Mouse (Mus musculus) erythroblast, embryonic 14.5 days (primary cell): ENCODE results near the gene Kansl2.

Experiments used
- GATA1 ChIP-seq: IDR thresholded peaks from 2 replicates; pipeline ENCODE4 v1.6.1; 2012; ENCODE audit warnings: low read length, inconsistent platforms, mixed read lengths
- TAL1 ChIP-seq: IDR thresholded peaks from 3 replicates; pipeline ENCODE4 v1.6.1; 2012; ENCODE audit warnings: low read length, inconsistent platforms, mixed read lengths

GRCm38 (mm10) chr15:98514146-98514545 lies 19.9 kb downstream of the Kansl2 start:
- TF ChIP-seq GATA1, result no peak
- TF ChIP-seq TAL1, result no peak
